Mouse (Mus musculus) ovary, postnatal 10 days (tissue): ENCODE results near the gene Phf24.
"Not testable (repeated sequence)": the region's sequence is repeated elsewhere in the genome, so short reads cannot be mapped to it uniquely, and the experiment has no call there.

Experiments
- DNase-seq: peaks from one replicate; pipeline ENCODE4 v3.0.0; 2022; ENCODE audit warnings: low spot score

The Phf24 gene

DNA sequence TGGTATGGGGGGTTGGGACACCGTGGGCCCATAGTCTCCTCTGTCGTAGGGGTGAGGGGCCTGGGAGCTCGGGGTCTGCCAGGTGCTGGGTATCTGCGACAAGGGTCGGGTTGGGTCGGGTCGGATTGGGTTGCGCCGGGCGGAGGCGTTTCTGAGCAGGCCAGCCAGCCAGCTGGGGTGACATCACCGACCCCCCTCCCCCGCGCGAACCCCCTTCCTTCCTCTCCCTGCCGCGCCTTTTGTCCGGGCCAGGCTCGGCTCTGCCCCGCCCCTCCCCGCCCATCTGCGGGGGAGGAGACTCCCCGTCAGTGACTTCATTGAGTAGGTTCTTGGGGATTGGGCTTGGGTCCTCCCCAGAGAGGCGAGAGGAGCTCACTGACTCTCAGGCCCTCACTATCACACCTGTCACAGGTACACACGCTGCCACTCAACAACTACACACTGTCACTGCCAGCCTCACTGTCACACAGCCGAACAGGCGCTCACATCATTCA is 33.7 kb downstream of the Phf24 start:
- DNase-seq, result peak; percentile 39

DNA sequence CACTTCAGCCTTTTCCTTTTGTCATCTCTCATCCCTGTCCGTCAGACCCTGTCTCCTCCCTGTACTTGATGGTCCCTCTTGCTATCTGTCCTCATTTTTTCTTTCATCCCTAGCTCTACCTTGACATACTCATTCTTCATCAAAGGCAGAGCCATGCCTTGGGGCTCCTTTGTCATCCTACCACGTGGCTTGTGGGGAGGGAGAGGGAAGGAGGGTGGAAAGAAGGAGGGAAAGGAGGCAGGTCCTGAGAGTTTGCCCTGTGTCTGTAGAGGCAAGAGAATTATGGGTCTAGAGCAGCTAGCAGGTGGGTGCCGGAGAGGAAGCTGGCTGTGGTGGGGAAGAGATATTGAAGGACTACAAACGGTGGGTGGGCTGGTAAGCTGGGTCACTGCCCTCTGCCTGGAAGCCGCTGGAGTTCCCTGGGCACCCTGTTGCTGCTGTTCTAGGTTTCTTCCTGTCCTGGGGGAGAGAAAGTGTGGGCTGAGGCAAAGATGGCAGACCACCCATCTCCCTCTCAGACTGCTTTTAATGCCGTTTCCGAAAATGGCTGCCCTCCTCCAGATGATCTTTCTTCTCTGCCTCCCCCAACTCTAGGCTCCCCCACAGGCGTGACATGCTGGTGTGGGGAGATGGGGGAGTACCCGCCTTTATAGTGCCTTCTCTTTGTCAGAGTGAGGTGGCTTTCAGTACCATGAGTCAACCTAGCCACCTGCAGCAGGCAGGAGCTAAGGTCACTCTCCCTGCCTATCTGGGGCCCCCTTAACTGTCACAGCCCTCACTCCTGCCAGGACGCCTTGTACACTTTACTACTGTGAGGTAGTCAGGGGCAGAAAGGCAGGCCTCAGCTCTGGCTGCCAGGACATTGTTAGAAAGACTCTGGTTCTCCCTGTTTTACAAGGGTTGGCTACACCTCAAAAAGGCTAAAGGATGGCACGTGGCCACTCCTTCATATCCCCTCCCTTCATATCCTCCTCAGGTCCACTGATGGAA is 35.0 kb downstream of the Phf24 start:
- no peak for DNase-seq

DNA sequence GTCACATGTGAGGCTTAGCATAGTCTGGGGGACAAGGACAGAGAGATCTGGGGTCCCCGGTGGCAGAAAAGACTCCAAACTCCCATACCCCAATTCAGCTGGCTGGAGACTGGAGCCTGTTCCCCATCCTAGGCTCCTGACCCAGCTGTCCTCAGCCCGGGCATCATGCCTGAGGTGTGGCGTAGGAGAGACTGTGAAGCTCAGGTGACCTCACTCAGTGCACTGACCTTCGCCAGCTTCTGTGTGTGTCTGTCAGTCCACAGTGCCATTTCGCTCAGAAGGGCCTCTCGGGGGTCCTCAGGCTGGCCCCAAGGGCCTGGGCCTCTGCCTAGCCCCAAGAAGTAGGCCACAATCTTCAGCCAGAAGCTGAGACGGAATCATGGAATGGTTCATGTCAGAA is 36.1 kb downstream of the Phf24 start:
- DNase-seq, result no peak

DNA sequence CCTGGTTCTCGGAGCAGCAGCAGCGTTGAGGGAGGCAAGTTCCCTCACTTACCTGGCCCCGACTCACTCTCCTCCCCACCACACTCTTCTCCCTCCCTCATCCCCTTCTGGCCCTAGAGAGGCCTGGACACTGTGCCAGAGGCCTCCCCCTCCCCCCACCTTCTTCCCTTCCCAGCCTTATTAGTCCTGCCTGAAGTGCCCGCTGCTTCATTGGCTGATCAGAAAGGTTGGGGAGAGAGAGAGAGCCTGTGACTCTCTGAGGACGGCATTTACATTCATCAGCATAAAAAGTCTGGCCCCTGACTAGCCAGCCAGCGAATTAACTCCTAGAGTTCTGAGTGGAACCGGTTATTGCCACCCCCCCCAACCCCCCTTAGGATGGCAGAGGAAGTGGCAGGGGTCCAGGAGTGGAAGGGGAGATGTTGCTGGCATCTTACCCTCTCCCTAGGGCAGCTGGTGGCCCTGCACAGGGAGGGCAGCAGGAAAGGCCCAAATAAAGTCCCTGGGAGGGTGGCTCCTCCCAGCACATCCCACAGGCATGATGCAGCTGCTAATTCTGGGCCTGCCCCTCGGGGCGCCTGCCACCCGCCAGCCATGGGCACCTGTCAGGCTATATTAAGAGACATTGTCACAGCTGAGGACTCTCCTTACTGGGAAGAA is 37.1 kb downstream of the Phf24 start:
- no peak for DNase-seq

DNA sequence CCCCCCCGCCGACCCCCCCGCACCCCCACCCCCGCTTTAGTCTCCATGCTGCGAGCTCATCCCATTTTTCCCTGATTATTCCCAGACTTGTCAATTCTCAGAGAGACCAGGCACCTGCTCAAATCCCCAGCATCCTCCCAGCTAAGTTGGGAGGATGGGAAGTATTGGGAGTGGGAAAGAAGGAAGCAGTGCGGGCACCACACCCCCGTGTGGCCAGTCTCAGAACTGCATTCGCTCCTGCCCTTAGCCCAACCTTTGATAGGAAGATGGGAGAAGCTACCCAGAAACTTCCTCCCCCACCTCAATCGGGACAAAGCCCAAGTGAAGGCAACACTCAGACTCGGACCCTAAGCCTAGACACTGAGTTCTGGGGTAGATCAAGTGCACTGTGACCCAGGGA is 37.8 kb downstream of the Phf24 start:
- DNase-seq, result peak; percentile 36

DNA sequence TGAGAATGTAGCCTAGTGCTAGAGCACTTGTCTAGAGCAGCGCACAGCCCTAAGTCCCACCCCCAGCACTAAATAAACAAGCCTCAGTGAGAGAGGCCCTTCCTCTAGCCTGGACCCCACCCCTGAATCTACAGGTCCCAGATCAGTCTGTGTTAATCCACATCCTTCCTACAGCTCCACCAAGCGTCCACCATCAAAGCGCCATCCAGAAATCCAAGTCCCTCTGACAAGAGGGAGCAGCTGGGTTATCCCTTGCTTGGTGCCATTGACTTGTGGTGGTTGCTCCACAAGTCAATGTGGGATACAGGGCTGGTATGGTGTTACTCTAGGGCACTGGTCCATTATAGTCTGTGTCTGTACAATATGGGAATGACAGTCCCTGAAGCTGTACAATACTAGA is 38.7 kb downstream of the Phf24 start:
- DNase-seq, result no peak

DNA sequence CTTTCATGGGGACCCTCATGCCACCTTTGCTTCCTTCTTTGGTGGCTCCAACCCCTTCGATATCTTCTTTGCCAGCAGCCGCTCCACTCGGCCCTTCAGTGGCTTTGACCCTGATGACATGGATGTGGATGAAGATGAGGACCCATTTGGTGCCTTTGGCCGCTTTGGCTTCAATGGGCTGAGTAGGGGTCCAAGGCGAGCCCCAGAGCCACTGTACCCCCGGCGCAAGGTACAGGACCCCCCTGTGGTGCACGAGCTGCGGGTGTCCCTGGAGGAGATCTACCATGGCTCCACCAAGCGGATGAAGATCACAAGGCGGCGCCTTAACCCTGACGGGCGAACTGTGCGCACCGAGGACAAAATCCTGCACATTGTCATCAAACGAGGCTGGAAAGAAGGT is 40.1 kb downstream of the Phf24 start:
- DNase-seq, result no peak

DNA sequence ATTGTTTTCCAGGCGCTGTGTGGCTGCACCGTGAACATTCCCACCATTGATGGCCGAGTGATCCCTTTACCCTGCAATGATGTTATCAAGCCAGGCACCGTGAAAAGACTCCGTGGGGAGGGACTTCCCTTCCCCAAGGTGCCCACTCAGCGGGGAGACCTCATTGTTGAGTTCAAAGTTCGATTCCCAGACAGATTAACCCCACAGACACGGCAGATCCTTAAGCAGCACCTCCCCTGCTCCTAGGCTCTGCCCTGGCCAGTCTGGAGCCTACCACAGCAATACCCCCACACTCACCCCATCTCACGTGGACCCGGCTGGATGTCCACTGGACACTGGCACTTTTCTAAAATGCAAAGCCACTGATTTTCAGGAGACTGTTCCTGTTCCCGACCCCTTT is 40.8 kb downstream of the Phf24 start:
- DNase-seq, result no peak

DNA sequence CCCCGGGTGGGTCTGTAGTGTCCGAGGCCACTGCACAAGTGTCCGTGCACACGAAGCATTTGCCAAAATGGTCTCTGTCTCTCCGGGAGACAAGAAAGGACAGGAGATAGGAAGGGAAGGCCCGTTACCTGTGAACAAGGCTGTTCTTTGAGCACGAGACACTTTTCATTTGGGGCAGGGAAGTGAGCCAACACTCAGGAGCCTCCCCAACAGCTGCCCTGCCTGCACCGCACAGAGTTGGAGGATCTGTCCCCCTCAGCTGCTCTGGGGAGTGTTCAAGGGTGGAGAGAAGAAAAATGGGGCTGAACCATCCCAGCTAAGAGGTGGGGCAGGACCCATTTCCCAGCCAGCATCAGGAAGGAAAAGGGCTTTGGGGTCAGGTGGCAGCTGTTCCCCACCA is 41.5 kb downstream of the Phf24 start:
- no peak for DNase-seq

DNA sequence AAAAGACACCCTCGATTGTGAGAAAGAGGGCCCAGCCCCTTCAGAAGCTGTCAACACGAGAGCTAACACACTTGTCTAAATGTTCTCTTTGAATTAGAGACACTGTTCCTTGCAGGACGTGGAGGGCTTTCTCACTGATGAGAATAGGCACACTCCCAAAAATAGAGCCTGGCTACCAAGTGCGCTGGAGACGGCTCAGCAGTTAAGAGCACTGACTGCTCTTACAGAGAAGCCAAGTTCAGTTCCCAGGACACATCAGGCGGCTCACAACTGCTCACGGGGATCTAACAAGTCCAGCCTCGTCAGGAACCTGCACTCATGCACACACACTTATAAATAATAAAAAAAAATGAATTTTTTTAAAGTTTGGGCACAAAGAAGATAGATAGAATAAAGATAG is 42.5 kb downstream of the Phf24 start:
- DNase-seq, result no peak

DNA sequence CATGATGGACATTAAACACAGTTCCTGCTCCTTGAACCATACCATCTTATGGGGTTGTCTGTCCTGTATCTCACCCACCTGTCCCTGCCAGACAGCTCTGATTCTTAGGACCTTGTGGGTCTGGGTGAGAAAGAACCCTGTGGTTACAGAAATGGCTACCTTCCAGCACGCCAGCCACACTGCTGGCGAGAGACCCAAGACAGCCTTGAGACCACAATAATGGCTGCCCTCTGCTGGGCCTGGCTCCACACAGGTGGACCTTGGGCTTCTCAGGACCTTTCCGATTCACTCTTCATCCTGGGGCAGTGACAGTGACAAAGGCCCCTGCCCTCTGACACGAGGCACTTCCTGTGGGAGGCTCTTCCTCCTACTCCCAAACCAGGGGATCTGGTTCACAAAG is 42.9 kb downstream of the Phf24 start:
- DNase-seq, result no peak

DNA sequence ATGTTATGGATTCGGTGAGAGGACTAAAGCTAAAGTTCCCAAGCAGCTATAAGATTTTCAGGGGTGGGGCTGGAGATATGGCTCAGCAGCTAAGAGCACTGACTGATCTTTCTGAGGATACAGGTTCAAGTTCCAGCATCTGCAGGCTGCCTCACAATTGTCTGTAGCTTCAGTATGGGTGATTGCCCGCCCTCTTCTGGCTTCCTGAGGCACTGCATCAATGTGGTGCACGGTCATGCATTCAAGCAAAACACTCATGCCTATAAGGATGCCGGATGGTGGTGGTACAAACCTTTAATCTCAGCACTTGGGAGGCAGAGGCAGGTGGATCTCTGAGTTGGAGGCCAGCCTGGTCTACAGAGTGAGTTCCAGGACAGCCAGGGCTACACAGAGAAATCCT is 45.1 kb downstream of the Phf24 start:
- no peak for DNase-seq

DNA sequence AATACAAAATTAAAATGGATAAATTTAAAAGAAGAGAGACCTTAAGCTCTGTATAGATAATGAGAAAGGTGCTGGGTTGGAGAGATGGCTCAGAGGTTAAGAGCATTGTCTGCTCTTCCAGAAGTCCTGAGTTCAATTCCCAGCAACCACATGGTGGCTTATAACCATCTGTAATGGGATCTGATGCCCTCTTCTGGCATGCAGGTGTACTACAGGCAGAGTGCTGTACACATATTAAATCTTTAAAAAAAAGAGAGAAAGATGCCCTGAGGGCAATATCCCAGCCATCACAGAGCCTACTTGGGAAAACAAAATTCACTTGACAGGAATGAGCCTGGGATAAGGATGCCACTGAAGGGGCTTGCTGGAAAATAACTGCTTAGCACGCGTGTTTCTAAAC is 47.0 kb downstream of the Phf24 start:
- DNase-seq, result no peak

DNA sequence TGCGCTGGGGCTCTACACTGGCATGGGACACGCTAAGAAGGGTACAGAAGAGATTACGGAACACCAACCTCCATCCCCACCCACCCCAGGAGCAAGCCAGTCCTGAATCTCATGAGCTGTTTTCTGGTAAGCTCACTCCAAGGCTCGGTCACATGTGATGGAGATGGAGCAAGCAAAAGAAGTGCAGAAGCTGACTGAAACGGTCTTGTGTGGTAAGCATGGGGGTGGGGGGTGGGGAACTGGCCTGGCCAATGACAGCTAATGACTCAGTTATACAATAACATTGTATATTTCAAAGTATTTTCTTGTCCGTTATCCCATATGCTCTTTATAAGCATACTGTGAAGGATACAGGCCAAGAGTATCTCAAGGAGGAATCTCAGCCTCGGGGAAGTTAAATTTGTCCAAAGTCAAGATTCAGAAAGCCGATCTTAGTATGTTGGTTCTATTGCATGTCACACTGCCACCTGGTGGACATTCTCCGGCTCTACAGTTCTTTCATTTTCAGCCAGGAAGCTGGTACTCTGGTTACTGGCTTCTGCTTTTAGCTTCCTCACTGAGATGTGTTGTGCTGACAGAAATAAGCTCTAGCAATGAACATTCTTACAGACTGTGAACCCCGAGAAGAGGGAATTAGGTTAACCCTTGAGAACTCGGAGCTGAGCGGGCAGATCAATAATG is 48.7 kb downstream of the Phf24 start:
- DNase-seq, result no peak

DNA sequence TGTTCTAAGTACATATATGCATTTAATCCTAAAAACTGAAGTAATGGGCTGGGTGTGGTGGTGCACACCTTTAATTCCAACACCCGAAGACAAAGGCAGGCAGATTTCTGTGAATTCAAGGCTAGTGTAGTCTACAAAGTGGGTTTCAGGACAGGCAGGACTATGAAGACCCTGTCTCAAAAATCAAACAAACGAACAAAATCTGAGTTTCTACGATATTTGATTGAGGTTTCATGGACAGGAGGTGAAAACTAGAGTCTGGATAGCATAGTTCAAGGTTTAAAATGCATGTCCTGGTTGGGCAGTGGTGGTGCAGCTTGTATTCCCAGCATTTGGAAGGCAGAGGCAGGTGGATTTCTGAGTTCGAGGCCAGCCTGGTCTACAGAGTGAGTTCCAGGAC is 52.8 kb downstream of the Phf24 start, which contains the start of gene 1700022I11Rik:
TSS of gene 1700022I11Rik (plus strand) at position 301 of the 400 bp plus-strand sequence.
- DNase-seq, result no peak

DNA sequence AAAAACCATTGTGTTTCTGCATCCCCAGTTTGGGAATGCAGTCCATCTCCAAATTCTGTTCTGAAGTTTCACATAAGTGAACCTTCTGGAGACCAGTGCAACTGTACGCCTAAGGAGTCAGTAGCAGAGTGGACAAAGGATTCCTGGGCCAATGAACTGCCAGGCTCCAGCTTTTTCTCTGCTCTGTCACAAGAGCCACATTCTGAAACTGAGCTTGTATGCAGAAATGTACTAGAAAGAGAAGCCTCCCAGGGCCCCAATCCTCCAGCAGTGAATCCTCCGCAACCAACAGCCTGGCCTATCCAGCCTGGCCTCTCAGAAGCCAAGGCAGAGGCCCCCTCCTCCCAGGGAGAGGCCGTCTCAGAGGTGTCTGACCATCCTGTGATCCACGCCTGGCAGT is 56.5 kb downstream of the Phf24 start:
- DNase-seq, result no peak

DNA sequence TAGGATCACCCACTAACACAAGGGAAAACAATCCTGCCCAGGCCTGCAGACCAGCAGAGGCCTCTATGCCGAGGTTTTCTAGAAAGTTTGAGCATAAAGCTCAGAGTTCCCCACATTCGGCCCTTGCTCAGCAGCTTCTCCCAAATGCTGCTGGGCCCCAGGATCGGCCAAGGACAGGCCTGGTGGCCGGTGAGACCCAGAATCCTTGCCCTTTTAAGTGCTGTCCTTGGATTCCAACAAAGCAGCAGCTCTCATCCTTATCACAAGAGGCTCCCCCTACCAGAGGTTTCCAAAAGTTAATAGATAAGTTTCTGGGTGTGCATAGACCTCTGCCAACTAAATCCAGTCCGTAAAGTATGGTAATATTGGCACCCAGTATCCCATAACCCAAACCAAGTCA is 57.4 kb downstream of the Phf24 start:
- DNase-seq, result no peak

DNA sequence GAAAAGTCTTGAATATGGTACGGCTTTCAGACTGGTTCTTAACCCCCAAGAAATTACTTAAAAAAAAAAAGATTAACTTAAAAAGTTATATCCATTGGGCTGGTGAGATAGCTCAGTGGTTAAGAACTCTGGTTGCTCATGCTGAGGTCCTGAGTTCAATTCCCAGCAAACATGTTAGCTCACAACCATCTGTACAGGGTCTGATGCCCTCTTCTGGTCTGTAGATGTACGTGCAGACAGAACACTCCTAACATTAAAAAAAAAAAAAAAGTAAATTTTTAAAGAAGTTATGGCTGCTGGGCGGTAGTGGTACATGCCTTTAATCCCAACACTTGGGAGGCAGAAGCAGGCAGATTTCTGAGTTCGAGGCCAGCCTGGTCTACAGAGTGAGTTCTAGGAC is 61.6 kb downstream of the Phf24 start:
- DNase-seq, result no peak

DNA sequence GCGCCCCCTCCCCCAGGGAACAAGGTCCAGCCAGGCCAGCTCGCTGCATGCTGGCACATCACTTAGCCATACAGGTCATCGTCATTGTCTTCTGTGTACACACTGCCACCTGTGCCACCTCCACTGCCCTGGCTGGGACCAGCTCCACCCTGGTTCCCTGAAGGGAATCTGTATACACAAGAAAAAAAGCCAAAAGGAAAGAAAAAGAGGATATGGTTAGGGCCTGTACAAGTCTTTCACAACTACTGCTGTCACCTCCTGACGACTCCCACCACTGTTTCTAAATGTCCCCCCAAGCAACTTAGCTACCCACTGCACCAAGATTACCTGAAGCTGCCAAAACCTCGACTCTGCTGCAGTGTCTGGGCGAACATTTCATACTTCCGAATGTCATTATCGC is 64.0 kb downstream of the Phf24 start:
- not testable (repeated sequence) for DNase-seq

DNA sequence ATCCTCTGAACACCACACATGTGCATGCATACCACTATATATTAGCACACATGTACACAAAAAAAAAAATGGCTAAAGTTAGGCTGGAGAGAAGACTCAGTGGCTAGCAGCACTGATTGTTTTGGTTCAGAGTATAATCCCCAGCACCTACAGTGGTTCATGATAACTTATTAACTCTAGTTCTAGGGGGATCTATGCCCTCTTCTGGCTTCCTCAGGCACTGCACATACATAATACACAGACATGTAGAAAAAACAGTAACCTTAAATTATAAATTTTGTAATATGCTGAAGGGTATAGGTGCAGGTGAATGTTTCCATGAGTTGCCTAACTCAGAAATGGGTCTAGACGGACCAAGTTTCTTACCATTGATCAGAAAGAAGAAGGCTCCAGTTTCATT is 71.8 kb downstream of the Phf24 start:
- DNase-seq, result no peak
